Mouse (Mus musculus) CH12.LX (cell line): ENCODE measurements around the gene Homer3. TPM values are rescaled to one million over a fixed set of nuclear protein-coding genes. Genes with fewer than 3 reads are reported as not detected.

Experiments used
- DNase-seq: peaks from one replicate; pipeline ENCODE4 v3.0.0-alpha.2; 2013; ENCODE audit errors: extremely low read depth
- H3K27ac ChIP-seq: 2 replicates; pipeline ENCODE4 v1.5.1; 2012; ENCODE audit warnings: low read depth, mild to moderate bottlenecking, control low read depth, moderate library complexity; ENCODE audit not compliant: insufficient read depth
- H3K27me3 ChIP-seq: replicated peaks from 2 replicates; pipeline ENCODE3; 2012; ENCODE audit warnings: inconsistent platforms
- H3K36me3 ChIP-seq, 2 experiments: replicated peaks in 1 of 2; 2 replicates each; pipeline versions ENCODE3 to v1.6.1; 2012; ENCODE audit warnings: inconsistent platforms in 1 of 2, low read length in 1 of 2, mild to moderate bottlenecking in 1 of 2, mixed read lengths in 1 of 2, moderate library complexity in 1 of 2; ENCODE audit not compliant: control insufficient read depth in 1 of 2, insufficient read depth in 1 of 2
- H3K4me1 ChIP-seq, 2 experiments: 2 replicates each; pipeline ENCODE4 v1.6.1; 2012; ENCODE audit warnings: inconsistent platforms in 1 of 2, moderate library complexity in 1 of 2; ENCODE audit not compliant: insufficient read depth in 2 of 2, control insufficient read depth in 1 of 2
- H3K4me2 ChIP-seq: 2 replicates; pipeline ENCODE4 v1.6.1; 2012; ENCODE audit warnings: low read depth, mild to moderate bottlenecking, control low read depth; ENCODE audit not compliant: poor library complexity, insufficient read depth, severe bottlenecking
- H3K4me3 ChIP-seq, 3 experiments: fragments of 150-350 bp in 1 of 3; sonication (generic) in 1 of 3; replicated peaks in 1 of 3; 2 replicates each; pipeline versions ENCODE3 to v1.5.1; 2011 to 2012; ENCODE audit warnings: low read depth in 2 of 3, low read length in 2 of 3, mild to moderate bottlenecking in 2 of 3, moderate library complexity in 2 of 3, control low read depth in 1 of 3, improper control_type of control experiment in 1 of 3, inconsistent platforms in 1 of 3, mixed read lengths in 1 of 3; ENCODE audit not compliant: poor library complexity in 1 of 3
- H3K79me2 ChIP-seq: replicated peaks from 2 replicates; pipeline ENCODE4 v1.6.1; 2012; ENCODE audit warnings: mild to moderate bottlenecking, moderate library complexity; ENCODE audit not compliant: control insufficient read depth, poor library complexity, insufficient read depth, severe bottlenecking; ENCODE audit errors: extremely low read depth
- H3K9ac ChIP-seq: 2 replicates; pipeline ENCODE4 v1.6.1; 2012; ENCODE audit warnings: low read depth, mild to moderate bottlenecking, control low read depth, moderate library complexity; ENCODE audit not compliant: insufficient read depth
- H3K9me3 ChIP-seq: replicated peaks from 2 replicates; pipeline ENCODE3; 2012; ENCODE audit warnings: low read length, inconsistent platforms, mixed read lengths
- CHD1 ChIP-seq: IDR thresholded peaks from 2 replicates; pipeline ENCODE4 v1.6.1; 2012; ENCODE audit warnings: low read depth, low read length, improper control_type of control experiment, inconsistent platforms
- CTCF ChIP-seq, 2 experiments: IDR thresholded peaks in 1 of 2; conservative IDR thresholded peaks in 1 of 2; 2 replicates each; pipeline ENCODE4 v1.5.1; 2011 to 2012; ENCODE audit warnings: low read depth in 2 of 2, low read length in 2 of 2, improper control_type of control experiment in 1 of 2, inconsistent platforms in 1 of 2, mild to moderate bottlenecking in 1 of 2, moderate library complexity in 1 of 2
- EP300 ChIP-seq: IDR thresholded peaks from 2 replicates; pipeline ENCODE4 v1.6.1; 2011; ENCODE audit warnings: low read length, improper control_type of control experiment
- HCFC1 ChIP-seq: IDR thresholded peaks from 2 replicates; pipeline ENCODE4 v1.6.1; 2012; ENCODE audit warnings: low read depth, mild to moderate bottlenecking, inconsistent platforms, low read length, improper control_type of control experiment
- IRF4 ChIP-seq: IDR thresholded peaks from 2 replicates; pipeline ENCODE4 v1.6.1; 2014; ENCODE audit warnings: low read depth, mild to moderate bottlenecking, inconsistent platforms, low read length, improper control_type of control experiment
- JUN ChIP-seq: IDR thresholded peaks from 2 replicates; pipeline ENCODE4 v1.6.1; 2011; ENCODE audit warnings: low read depth, mild to moderate bottlenecking, low read length, improper control_type of control experiment, moderate library complexity; ENCODE audit not compliant: insufficient read depth
- JUND ChIP-seq: conservative IDR thresholded peaks from 2 replicates; pipeline ENCODE4 v1.6.1; 2011; ENCODE audit warnings: low read depth, low read length, improper control_type of control experiment
- MAZ ChIP-seq: IDR thresholded peaks from 2 replicates; pipeline ENCODE4 v1.6.1; 2012; ENCODE audit warnings: low read depth, mild to moderate bottlenecking, inconsistent platforms, low read length, improper control_type of control experiment, moderate library complexity
- NRF1 ChIP-seq: IDR thresholded peaks from 2 replicates; pipeline ENCODE4 v1.6.1; 2014; ENCODE audit warnings: low read depth, mild to moderate bottlenecking, inconsistent platforms, low read length, improper control_type of control experiment, moderate library complexity
- RAD21 ChIP-seq: IDR thresholded peaks from 2 replicates; pipeline ENCODE4 v1.6.1; 2011; ENCODE audit warnings: low read depth, mild to moderate bottlenecking, low read length, improper control_type of control experiment, moderate library complexity
- ZNF384 ChIP-seq: IDR thresholded peaks from 2 replicates; pipeline ENCODE4 v1.6.1; 2012; ENCODE audit warnings: low read depth, low read length, improper control_type of control experiment, inconsistent platforms
- dilution Hi-C: fragments of 300-500 bp; cut with MboI; formaldehyde crosslinking; loops from 2 replicates; pipeline ENCODE4 v1.14.3; 2020; ENCODE audit warnings: low sequenced_read_pairs; ENCODE audit not compliant: extremely low pct_unique_long_range_greater_than_20kb, extremely low pct_ligation_motif_present
- in situ Hi-C: fragments of 300-500 bp; cut with MboI; formaldehyde crosslinking; loops from 3 replicates; pipeline ENCODE4 v1.14.3; 2019; ENCODE audit warnings: low sequenced_read_pairs, low pct_ligation_motif_present, low pct_unique_long_range_greater_than_20kb, mixed read lengths
- polyA plus RNA-seq: library from polyadenylated mRNA; unstranded; fragments of >175 nt; gene quantifications from 2 replicates; pipeline ENCODE4 v1.2.1, GENCODE M21; 2012; ENCODE audit warnings: low read depth; ENCODE audit not compliant: insufficient read length
- total RNA-seq, 2 experiments: library from RNA; depleted of rRNA; stranded (reverse); fragments of 300-350 nt in 1 of 2; fragments of >200 nt in 1 of 2; gene quantifications; 2 replicates each; pipeline ENCODE4 v1.2.3; 2012 to 2014

Gene Homer3
- total and polyA plus RNA-seq, 3 experiments: 9.0 to 14.0 (median 11.8) TPM

DNA sequence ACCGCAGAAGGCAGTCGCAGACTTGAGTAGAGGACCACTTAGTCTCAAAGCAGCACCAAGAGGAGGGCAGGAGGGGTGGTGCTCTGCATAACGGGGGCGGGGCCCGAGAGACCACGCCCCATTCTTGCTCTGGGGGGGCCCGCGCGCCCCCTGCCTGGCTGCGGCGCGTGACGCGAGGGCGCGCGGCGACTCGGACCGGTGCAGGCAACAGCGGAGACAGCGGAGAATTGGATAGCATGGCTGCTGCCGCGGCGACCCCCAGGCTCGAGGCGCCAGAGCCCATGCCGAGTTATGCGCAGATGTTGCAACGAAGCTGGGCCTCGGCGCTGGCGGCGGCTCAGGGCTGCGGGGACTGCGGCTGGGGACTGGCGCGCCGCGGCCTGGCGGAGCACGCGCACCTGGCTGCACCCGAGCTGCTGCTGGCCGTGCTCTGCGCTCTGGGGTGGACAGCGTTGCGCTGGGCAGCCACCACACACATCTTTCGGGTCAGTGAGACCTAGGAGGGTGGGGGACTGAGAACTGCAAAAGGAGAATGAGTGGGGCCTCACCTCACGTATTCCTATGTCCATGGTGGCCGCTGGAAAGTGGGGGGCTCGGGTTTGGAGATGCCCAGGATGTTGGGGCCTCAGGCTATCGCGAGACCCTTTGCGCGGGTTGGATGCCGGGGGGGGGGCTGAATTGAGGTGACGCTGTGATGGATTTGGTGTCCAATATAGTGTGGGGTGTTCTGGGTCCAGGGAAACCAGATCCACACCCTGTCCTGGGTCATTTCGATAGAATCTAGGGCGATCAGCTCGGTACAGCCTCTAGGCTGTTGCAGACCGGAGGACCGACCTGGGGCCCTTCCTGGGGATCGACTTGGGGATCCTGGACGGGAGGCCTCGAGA is 33.2 kb downstream of the Homer3 start, which contains the start of gene Cers1:
Gene Cers1, plus strand, starts transcription at position 152 of the 887 bp plus-strand sequence.
- no peak for TF ChIP-seq HCFC1
- TF ChIP-seq JUN: no peak
- no peak for TF ChIP-seq JUND
- peak; percentile 51 for TF ChIP-seq NRF1
- TF ChIP-seq ZNF384: no peak
- TF ChIP-seq MAZ: no peak
- no peak for TF ChIP-seq IRF4
- dilution Hi-C loops: no loop called here
- no peak for DNase-seq
- peaks cover 0 to 5% of the 10 kb centered on the region in 2 experiments; a peak in 1 of 4 replicates for H3K4me1 ChIP-seq
- H3K79me2 ChIP-seq: no peaks in the 10 kb centered on the region
- H3K36me3 ChIP-seq: peaks cover 23 to 28% of the 10 kb centered on the region in 2 experiments
- H3K27ac ChIP-seq: no peak within 1 kb of the TSS
- in situ Hi-C loops: no loop called here
- H3K4me2 ChIP-seq: peak within 1 kb of the TSS; percentile 11
- H3K9ac ChIP-seq: no peak within 1 kb of the TSS
- peaks cover 24% of the 10 kb centered on the region for H3K27me3 ChIP-seq
- no peaks in the 10 kb centered on the region for H3K9me3 ChIP-seq
- peak within 1 kb of the TSS in 1 of 3 experiments; percentile 33 for H3K4me3 ChIP-seq

- Histone ChIP-seq H3K9me3 (no peaks in the 10 kb centered on the region), H3K9ac (no peak overlapping the region), H3K4me2 (no peak overlapping the region), H3K27ac (no peak overlapping the region), H3K4me3 (no peak overlapping the region), H3K79me2 (no peaks in the 10 kb centered on the region), H3K27me3 (peaks cover 24% of the 10 kb centered on the region), H3K36me3 (peaks cover 14 to 18% of the 10 kb centered on the region in 2 experiments), H3K4me1 (peaks cover 3 to 7% of the 10 kb centered on the region in 2 experiments; a peak in 2 of 4 replicates)
- TF ChIP-seq CHD1 (no peak), RAD21 (peak; percentile 22), CTCF (conservative IDR thresholded peaks at IDR 0.05 in 1 of 2, IDR thresholded peaks at IDR 0.05 in 1 of 2; ENCODE audit: low read depth in 2 of 2, low read length in 2 of 2) (peak in 1 of 2 experiments; percentile 29; a peak in 2 of 4 replicates), EP300 (no peak)
- in situ Hi-C loops (no loop called here), dilution Hi-C loops (no loop called here)
- no peak for DNase-seq
These were observed 34.2 kb downstream of the Homer3 start for GRCm38 (mm10) chr8:70316511-70317504.
